Mouse (Mus musculus) CH12.LX (cell line): Measurements from ENCODE around the gene Cltc. TPM values are rescaled to one million over a fixed set of nuclear protein-coding genes. Genes with fewer than 3 reads are reported as not detected.
A peak's percentile ranks its signal among the peaks of the same experiment; 100 is the strongest.
"Not testable (repeated sequence)": the region's sequence is repeated elsewhere in the genome, so short reads cannot be mapped to it uniquely, and the experiment has no call there.

Experiments used
- DNase-seq: peaks from one replicate; pipeline ENCODE4 v3.0.0-alpha.2; 2013; ENCODE audit errors: extremely low read depth
- H3K27ac ChIP-seq: 2 replicates; pipeline ENCODE4 v1.5.1; 2012; ENCODE audit warnings: low read depth, mild to moderate bottlenecking, control low read depth, moderate library complexity; ENCODE audit not compliant: insufficient read depth
- H3K27me3 ChIP-seq: replicated peaks from 2 replicates; pipeline ENCODE3; 2012; ENCODE audit warnings: inconsistent platforms
- H3K36me3 ChIP-seq, 2 experiments: replicated peaks in 1 of 2; 2 replicates each; pipeline versions ENCODE3 to v1.6.1; 2012; ENCODE audit warnings: inconsistent platforms in 1 of 2, low read length in 1 of 2, mild to moderate bottlenecking in 1 of 2, mixed read lengths in 1 of 2, moderate library complexity in 1 of 2; ENCODE audit not compliant: control insufficient read depth in 1 of 2, insufficient read depth in 1 of 2
- H3K4me1 ChIP-seq, 2 experiments: 2 replicates each; pipeline ENCODE4 v1.6.1; 2012; ENCODE audit warnings: inconsistent platforms in 1 of 2, moderate library complexity in 1 of 2; ENCODE audit not compliant: insufficient read depth in 2 of 2, control insufficient read depth in 1 of 2
- H3K4me2 ChIP-seq: 2 replicates; pipeline ENCODE4 v1.6.1; 2012; ENCODE audit warnings: low read depth, mild to moderate bottlenecking, control low read depth; ENCODE audit not compliant: poor library complexity, insufficient read depth, severe bottlenecking
- H3K4me3 ChIP-seq, 3 experiments: fragments of 150-350 bp in 1 of 3; sonication (generic) in 1 of 3; replicated peaks in 1 of 3; 2 replicates each; pipeline versions ENCODE3 to v1.5.1; 2011 to 2012; ENCODE audit warnings: low read depth in 2 of 3, low read length in 2 of 3, mild to moderate bottlenecking in 2 of 3, moderate library complexity in 2 of 3, control low read depth in 1 of 3, improper control_type of control experiment in 1 of 3, inconsistent platforms in 1 of 3, mixed read lengths in 1 of 3; ENCODE audit not compliant: poor library complexity in 1 of 3
- H3K79me2 ChIP-seq: replicated peaks from 2 replicates; pipeline ENCODE4 v1.6.1; 2012; ENCODE audit warnings: mild to moderate bottlenecking, moderate library complexity; ENCODE audit not compliant: control insufficient read depth, poor library complexity, insufficient read depth, severe bottlenecking; ENCODE audit errors: extremely low read depth
- H3K9ac ChIP-seq: 2 replicates; pipeline ENCODE4 v1.6.1; 2012; ENCODE audit warnings: low read depth, mild to moderate bottlenecking, control low read depth, moderate library complexity; ENCODE audit not compliant: insufficient read depth
- H3K9me3 ChIP-seq: replicated peaks from 2 replicates; pipeline ENCODE3; 2012; ENCODE audit warnings: low read length, inconsistent platforms, mixed read lengths
- BHLHE40 ChIP-seq: IDR thresholded peaks from 2 replicates; pipeline ENCODE4 v1.6.1; 2011; ENCODE audit warnings: mild to moderate bottlenecking, low read depth, low read length, improper control_type of control experiment
- CTCF ChIP-seq, 2 experiments: IDR thresholded peaks in 1 of 2; conservative IDR thresholded peaks in 1 of 2; 2 replicates each; pipeline ENCODE4 v1.5.1; 2011 to 2012; ENCODE audit warnings: low read depth in 2 of 2, low read length in 2 of 2, improper control_type of control experiment in 1 of 2, inconsistent platforms in 1 of 2, mild to moderate bottlenecking in 1 of 2, moderate library complexity in 1 of 2
- EP300 ChIP-seq: IDR thresholded peaks from 2 replicates; pipeline ENCODE4 v1.6.1; 2011; ENCODE audit warnings: low read length, improper control_type of control experiment
- GABPA ChIP-seq: IDR thresholded peaks from 2 replicates; pipeline ENCODE4 v1.6.1; 2012; ENCODE audit warnings: low read depth, low read length, improper control_type of control experiment, inconsistent platforms; ENCODE audit not compliant: insufficient replicate concordance
- HCFC1 ChIP-seq: IDR thresholded peaks from 2 replicates; pipeline ENCODE4 v1.6.1; 2012; ENCODE audit warnings: low read depth, mild to moderate bottlenecking, inconsistent platforms, low read length, improper control_type of control experiment
- IRF4 ChIP-seq: IDR thresholded peaks from 2 replicates; pipeline ENCODE4 v1.6.1; 2014; ENCODE audit warnings: low read depth, mild to moderate bottlenecking, inconsistent platforms, low read length, improper control_type of control experiment
- MXI1 ChIP-seq: IDR thresholded peaks from 2 replicates; pipeline ENCODE4 v1.6.1; 2011; ENCODE audit warnings: mild to moderate bottlenecking, low read depth, low read length, improper control_type of control experiment
- MYC ChIP-seq: IDR thresholded peaks from 2 replicates; pipeline ENCODE4 v1.6.1; 2011; ENCODE audit warnings: low read depth, mild to moderate bottlenecking, improper control_type of control experiment, low read length
- POLR2A ChIP-seq: IDR thresholded peaks from 2 replicates; pipeline ENCODE4 v1.6.1; 2011; ENCODE audit warnings: low read depth, mild to moderate bottlenecking, improper control_type of control experiment, low read length
- RAD21 ChIP-seq: IDR thresholded peaks from 2 replicates; pipeline ENCODE4 v1.6.1; 2011; ENCODE audit warnings: low read depth, mild to moderate bottlenecking, low read length, improper control_type of control experiment, moderate library complexity
- RCOR1 ChIP-seq: conservative IDR thresholded peaks from 2 replicates; pipeline ENCODE4 v1.6.1; 2012; ENCODE audit warnings: low read depth, mild to moderate bottlenecking, inconsistent platforms, low read length, improper control_type of control experiment
- SIN3A ChIP-seq: IDR thresholded peaks from 2 replicates; pipeline ENCODE4 v1.6.1; 2012; ENCODE audit warnings: low read length, improper control_type of control experiment, inconsistent platforms
- SMC3 ChIP-seq: IDR thresholded peaks from 2 replicates; pipeline ENCODE4 v1.6.1; 2011; ENCODE audit warnings: low read depth, low read length, improper control_type of control experiment
- TBP ChIP-seq: conservative IDR thresholded peaks from 2 replicates; pipeline ENCODE4 v1.6.1; 2011; ENCODE audit warnings: low read depth, low read length, improper control_type of control experiment
- USF1 ChIP-seq: IDR thresholded peaks from 2 replicates; pipeline ENCODE4 v1.6.1; 2014; ENCODE audit warnings: low read depth, mild to moderate bottlenecking, inconsistent platforms, low read length, improper control_type of control experiment
- dilution Hi-C: fragments of 300-500 bp; cut with MboI; formaldehyde crosslinking; loops from 2 replicates; pipeline ENCODE4 v1.14.3; 2020; ENCODE audit warnings: low sequenced_read_pairs; ENCODE audit not compliant: extremely low pct_unique_long_range_greater_than_20kb, extremely low pct_ligation_motif_present
- in situ Hi-C: fragments of 300-500 bp; cut with MboI; formaldehyde crosslinking; loops from 3 replicates; pipeline ENCODE4 v1.14.3; 2019; ENCODE audit warnings: low sequenced_read_pairs, low pct_ligation_motif_present, low pct_unique_long_range_greater_than_20kb, mixed read lengths
- polyA plus RNA-seq: library from polyadenylated mRNA; unstranded; fragments of >175 nt; gene quantifications from 2 replicates; pipeline ENCODE4 v1.2.1, GENCODE M21; 2012; ENCODE audit warnings: low read depth; ENCODE audit not compliant: insufficient read length
- total RNA-seq, 2 experiments: library from RNA; depleted of rRNA; stranded (reverse); fragments of 300-350 nt in 1 of 2; fragments of >200 nt in 1 of 2; gene quantifications; 2 replicates each; pipeline ENCODE4 v1.2.3; 2012 to 2014

The Cltc gene
- total and polyA plus RNA-seq, 3 experiments = 140 to 303 (median 219) TPM

DNA sequence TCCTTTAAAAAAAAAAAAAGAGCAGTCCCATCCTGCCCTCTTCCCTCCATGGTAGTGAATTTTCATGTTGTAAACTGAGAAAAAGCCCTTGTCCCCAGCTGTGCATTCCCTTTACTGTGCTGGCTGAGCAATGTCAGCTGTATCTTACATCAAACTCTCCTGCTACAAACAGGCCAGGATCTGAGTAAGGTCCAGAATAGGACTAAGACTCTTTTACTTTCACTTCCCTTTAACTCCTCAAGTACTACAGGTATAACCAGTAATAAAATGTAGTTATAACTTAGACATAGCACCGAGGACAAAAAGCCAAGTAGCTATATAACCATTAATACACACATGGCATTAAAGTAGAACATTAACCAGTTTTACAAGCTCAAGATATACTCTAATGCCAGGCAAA is 18.4 kb downstream of the Cltc start (continued):
- TF ChIP-seq HCFC1 (0 out of 2 replicates have a peak, but pooled peaks have one; percentile 8), RCOR1 (peak; percentile 89; the same call in 1 of the 2 replicates), SMC3 (no peak), IRF4 (peak; percentile 100), MYC (0 out of 2 replicates have a peak, but pooled peaks have one; percentile 63)

DNA sequence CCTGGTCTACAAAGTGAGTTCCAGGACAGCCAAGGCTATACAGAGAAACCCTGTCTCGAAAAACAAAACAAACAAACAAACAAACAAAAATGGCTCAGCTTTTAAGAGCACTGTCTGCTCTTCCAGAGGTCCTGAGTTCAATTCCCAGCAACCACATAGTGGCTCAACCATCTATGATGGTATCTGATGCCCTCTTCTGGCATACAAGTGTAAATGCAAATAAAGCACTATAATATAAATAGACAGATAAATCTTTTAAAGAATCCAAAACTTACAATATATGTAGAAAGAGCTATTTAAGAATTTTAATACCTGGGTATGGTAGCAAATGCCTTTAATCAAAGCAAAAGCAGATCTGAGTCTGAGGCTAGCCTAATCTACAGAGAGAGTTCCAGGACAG is 19.1 kb downstream of the Cltc start:
- in situ Hi-C loops, H3K9me3 ChIP-seq, H3K4me3 ChIP-seq, DNase-seq, dilution Hi-C loops, H3K27me3 ChIP-seq: not testable (repeated sequence)
- peak; percentile 7 to 23; a peak in 1 of 4 replicates for TF ChIP-seq CTCF (conservative IDR thresholded peaks at IDR 0.05 in 1 of 2, IDR thresholded peaks at IDR 0.05 in 1 of 2; ENCODE audit: low read depth in 2 of 2, low read length in 2 of 2)
- TF ChIP-seq RAD21 = peak; percentile 1; the same call in 1 of the 2 replicates
- Histone ChIP-seq H3K36me3 (peaks cover 11 to 38% of the 10 kb centered on the region in 2 experiments), H3K27ac (peak overlapping the region; percentile 94), H3K4me1 (peaks cover 9 to 97% of the 10 kb centered on the region in 2 experiments), H3K4me2 (peak overlapping the region; percentile 76; the same call in 1 of the 2 replicates), H3K79me2 (peaks cover 79% of the 10 kb centered on the region), H3K9ac (peak overlapping the region; percentile 83)

DNA sequence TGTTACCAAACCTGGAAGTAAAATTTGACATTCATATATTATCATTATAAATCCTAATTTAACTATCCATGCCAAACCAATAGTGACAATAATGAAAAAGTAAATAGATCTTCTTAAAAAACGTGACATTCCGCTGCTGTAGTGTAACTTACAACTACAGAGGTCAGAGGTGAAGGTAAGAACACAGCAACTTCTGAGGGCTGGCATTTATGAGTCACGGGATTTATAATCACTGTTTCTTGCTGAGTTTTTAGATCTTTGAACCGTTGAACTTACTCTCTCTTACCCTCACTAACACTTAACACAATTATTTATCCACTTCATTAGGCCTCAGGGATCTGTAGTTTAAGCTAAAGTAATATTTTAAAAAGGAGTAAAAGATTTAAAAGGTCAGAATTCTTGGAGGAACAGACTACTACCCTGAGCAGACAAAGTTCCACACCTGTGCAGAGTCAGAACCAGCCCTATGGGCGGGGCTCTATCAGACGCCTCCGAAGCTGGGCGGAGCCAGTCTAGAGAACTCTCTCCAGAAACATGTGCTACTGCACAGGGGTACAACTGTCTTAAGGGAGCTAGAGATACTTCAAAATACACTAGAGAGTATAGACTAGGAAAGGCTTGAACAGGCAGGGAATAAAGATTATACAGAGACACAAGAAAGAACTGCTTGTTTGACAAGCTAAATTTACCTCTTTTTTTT is 19.9 kb downstream of the Cltc start:
- Histone ChIP-seq H3K4me3 (no peak overlapping the region), H3K9me3 (no peaks in the 10 kb centered on the region), H3K4me2 (no peak overlapping the region), H3K79me2 (peaks cover 78% of the 10 kb centered on the region), H3K9ac (no peak overlapping the region), H3K27ac (no peak overlapping the region), H3K27me3 (no peaks in the 10 kb centered on the region), H3K4me1 (peaks cover 9 to 96% of the 10 kb centered on the region in 2 experiments), H3K36me3 (peaks cover 12 to 42% of the 10 kb centered on the region in 2 experiments)
- in situ Hi-C loops (no loop called here), dilution Hi-C loops (no loop called here)
- DNase-seq = peak; percentile 76
- peak; percentile 20; the same call in 1 of the 2 replicates for TF ChIP-seq EP300
- TF ChIP-seq SIN3A = no peak
- TF ChIP-seq POLR2A = peak; percentile 29; the same call in 1 of the 2 replicates
- TF ChIP-seq MXI1 = 0 out of 2 replicates have a peak, but pooled peaks have one; percentile 34

DNA sequence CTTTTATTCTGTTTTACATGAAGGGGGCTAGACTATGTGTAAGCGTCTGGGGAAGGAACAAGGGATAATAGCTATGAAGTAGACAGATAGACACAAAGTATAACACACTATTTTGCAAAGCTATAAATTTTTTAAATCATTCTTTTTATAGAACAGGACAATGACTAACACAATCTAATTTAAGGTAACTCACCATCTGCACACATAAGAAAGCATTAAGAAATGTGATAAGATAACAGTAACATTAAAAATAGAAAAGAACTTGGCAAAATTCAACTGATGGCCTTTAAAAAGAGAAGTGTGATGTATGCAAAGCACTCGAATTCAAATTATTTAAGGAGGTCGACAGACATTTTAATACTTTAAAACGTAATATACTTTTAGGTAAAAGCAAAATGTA is 22.4 kb downstream of the Cltc start:
- dilution Hi-C loops = no loop called here
- peaks cover 8 to 88% of the 10 kb centered on the region in 2 experiments for H3K4me1 ChIP-seq

More for the DNA sequence above, 22.4 kb downstream of the Cltc start:
- no peaks in the 10 kb centered on the region for H3K27me3 ChIP-seq
- peaks cover 65% of the 10 kb centered on the region for H3K79me2 ChIP-seq
- no peak overlapping the region for H3K4me2 ChIP-seq
- H3K4me3 ChIP-seq = no peak overlapping the region
- peaks cover 29 to 61% of the 10 kb centered on the region in 2 experiments for H3K36me3 ChIP-seq
- in situ Hi-C loops = no loop called here
- H3K9me3 ChIP-seq = no peaks in the 10 kb centered on the region
- H3K27ac ChIP-seq = no peak overlapping the region
- H3K9ac ChIP-seq = no peak overlapping the region
- DNase-seq = no peak
- 0 out of 2 replicates have a peak, but pooled peaks have one; percentile 5 for TF ChIP-seq EP300
- TF ChIP-seq TBP = no peak
- no peak for TF ChIP-seq POLR2A
- TF ChIP-seq USF1 = no peak
- no peak for TF ChIP-seq BHLHE40
- TF ChIP-seq GABPA = no peak
- TF ChIP-seq IRF4 = no peak
- no peak for TF ChIP-seq RAD21
